Mouse (Mus musculus): ENCODE results near the gene Ccl21a.
"Not testable (repeated sequence)": the region's sequence is repeated elsewhere in the genome, so short reads cannot be mapped to it uniquely, and the experiment has no call there.

Ccl21a gene

DNA sequence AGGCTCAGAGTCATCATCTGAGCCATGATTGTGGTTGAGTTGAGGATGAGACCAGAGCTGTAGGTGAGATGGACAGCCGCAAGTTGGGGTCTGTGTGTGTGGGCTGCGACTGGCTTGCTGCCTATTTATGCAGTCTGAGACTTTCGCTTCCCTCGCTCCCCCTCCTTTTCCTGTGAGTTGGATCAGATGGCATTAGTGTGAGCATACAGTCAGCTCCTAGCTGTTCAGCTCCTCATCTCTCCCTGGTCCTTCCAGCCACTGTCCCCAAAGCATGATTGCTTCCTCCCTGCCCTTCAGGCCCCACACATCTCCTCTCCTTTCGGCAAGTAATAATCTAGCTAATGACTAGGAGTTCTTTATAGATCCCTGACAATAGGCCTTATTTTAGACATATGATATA lies at the start of gene Ccl21a:
Gene Ccl21a, minus strand, starts transcription at position 101 of the 400 bp plus-strand sequence.
- not testable (repeated sequence) for DNase-seq

- DNase-seq = not testable (repeated sequence)
These were observed 17.3 kb downstream of the Ccl21a start, which contains the start of gene Ccl19 for GRCm38 (mm10) chr4:42756477-42756876. Ccl19 (minus strand) TSS chr4:42756577.

DNA sequence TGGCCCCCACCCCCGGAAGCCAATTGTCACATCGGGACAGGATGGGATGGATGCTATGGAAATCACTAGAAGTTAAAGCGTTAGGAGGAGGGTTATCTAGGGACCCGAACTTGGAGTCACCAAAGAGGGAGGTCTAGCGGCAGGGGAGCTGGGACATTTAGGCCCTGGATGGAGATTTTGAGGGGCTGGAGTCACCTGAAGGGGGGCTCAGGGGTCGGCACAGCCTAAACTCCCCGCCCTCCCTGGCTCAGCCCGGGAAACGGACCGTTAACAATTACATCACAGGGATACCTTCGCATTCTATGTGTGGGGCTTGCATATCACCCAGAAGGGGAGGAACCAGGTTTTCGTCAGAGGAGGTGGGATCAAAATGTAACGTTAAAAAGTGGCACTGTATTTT lies 38.5 kb downstream of the Ccl21a start, which contains the start of gene 4930578G10Rik:
Gene 4930578G10Rik, plus strand, starts transcription at position 301 of the 400 bp plus-strand sequence.
- not testable (repeated sequence) for DNase-seq

Data from kidney, adult 8-10 months (tissue).